Mouse (Mus musculus) cerebellum, adult 8-10 months (tissue): ENCODE data around the gene Stra8.

ENCODE experiments used
- DNase-seq: peaks from one replicate; pipeline ENCODE4 v3.0.0; 2022

The Stra8 gene

DNA sequence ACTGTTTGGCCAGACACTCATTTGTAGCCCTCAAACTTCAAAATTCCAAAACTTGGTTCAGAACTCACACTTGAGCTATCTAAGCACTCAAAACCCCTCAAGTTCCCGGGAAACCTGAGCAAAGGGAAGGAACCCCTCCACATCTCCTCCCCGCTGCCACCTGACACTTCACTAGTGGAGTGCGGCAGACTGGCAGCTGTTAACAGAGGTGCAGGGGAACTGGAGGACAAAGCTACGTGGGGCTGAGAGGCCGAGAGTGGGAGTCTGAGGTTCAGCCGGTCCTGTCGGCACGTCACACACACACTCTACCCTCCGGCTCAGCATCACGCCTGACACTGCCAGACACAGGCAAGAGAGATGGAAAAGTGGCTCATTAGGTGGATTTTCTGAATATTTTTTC lies 16.1 kb upstream of the Stra8 start:
- DNase-seq, result no peak

DNA sequence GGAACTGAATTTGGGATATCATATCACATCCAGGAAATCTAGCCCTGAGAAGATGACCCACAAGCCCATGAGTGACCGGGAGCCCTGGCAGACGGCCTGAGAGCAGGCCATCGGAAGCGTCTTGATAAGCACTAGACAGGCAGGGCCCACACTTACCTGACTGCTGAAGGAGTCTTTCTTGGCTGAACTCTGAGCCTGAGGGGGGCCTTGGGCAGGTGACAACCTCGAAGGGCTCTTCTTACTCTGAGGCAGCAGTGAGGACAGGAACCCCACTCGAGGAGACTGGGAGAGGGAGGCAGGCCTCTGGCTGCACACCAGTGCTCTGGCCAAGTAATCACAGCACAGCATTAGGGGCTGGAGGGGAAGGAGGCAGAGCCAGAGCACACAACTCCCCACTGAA lies 15.6 kb upstream of the Stra8 start:
- no peak for DNase-seq

DNA sequence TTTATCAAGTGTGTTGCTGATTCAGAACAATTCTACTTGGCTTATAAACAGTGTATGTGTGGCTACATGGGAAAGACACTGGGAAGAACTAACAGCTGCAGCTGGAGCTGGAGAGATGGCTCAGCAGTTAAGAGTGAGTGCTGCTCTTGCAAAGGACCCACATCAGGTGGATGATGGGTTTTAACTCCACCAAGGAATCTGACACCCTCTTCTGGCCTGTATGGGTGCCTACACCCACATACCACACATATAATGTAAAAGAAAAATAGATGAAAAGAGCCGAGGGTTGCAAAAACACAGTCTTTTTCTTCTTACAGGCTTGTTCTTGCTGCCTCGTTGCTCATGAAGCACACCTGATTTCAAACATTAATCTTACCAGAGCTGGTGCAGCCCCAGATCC lies 13.8 kb upstream of the Stra8 start:
- DNase-seq, result no peak

DNA sequence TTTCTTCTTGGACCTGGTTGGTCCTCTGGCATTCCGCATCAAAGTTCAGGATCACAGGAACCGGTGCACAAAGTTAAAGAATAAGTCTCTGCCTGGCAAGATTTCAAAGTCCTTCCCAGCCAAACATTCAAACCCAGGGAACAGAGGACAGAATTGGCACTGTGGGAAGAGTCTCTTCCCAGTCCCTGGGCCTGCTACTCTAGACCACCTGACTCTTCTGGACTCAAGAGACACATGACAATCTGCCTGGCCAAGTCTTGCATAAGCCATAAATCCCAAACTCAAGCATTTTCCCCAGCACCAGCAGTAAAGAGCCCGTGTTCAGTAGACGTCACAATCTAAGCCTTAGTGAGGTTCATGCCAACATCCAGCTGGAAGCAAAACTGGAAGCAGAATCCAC lies 13.3 kb upstream of the Stra8 start:
- DNase-seq, result no peak

DNA sequence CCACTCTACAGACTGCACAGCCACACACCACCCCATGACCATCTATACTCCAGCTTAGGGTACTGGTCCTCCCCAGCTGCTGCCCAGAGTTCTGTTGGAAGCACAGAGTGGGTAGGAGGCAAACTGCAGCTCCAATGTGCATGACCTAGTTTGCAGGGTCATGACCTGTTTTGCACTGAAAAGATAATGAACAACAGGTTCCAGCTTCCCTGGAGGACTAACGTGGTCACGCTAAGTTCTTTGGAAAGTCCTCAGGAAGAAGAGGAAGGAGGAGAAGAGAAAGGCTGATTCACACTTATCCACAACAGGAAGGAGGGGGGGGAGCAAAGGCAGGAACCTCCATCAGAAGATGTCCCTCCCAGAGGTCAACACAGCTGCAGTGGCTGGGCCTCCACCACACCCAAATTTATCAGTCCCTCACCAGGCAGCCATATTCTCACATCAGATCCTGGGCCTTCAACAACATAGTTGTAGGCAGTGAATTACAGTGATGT lies 12.8 kb upstream of the Stra8 start:
- DNase-seq, result no peak

DNA sequence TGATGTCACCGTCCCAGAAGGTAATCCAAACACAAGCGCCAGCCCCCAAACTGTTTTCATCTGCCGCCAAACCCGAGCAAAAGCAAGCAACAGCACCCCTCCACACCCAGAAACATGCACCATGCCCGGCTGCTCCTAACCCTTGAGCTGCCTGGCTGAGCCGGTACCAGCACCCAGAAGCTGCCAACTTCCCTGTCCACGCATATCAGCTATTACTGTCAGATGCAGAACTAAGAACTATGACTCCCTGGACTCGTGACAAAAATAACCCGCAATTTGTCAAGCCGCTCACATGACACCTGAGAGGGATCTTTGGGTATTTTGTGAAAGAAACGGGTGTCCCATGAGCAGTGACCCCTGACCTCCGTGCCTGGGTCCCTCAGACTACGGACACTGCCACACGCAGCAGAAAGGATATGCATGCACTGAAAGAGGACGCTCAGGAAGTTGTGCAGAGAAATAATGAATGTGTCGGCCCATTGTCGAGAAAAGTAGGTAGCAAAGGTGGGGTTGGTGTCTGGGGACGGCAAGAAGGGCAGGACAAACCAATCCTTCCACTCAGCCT lies 12.2 kb upstream of the Stra8 start:
- DNase-seq, result no peak

DNA sequence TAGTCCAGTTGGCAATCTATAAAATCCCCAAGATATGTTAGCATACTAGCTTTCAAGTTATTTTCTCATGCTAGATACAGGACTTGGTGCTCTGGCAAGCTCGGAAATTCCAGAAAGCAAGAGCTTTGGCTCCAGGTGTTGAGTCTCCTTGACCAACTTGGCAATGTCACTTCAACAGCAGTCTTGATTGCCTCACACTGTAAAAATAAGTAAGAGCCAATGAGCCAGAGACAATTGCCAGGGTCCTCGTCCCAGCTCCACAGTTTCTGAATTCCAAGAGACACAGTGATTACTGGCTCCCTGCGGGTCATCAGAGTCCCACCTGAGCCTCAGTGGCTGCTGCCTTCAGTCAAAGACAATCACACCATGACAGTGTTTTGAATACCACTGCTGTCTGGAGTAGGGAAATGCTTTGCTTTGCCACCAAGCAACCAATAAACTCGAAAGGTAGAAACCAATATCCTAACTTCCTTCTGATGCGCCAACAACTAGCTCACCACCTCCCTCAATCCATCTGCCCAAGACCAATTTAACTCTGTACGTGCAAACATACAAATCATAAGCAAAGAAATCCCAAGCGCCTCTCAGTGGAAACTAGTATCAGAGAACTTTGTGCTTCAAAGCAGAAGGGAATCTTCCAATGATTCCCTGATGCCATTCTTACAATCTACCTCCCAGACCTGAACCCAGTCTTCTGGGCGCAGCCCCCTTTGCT lies 10.2 kb upstream of the Stra8 start:
- DNase-seq, result no peak

DNA sequence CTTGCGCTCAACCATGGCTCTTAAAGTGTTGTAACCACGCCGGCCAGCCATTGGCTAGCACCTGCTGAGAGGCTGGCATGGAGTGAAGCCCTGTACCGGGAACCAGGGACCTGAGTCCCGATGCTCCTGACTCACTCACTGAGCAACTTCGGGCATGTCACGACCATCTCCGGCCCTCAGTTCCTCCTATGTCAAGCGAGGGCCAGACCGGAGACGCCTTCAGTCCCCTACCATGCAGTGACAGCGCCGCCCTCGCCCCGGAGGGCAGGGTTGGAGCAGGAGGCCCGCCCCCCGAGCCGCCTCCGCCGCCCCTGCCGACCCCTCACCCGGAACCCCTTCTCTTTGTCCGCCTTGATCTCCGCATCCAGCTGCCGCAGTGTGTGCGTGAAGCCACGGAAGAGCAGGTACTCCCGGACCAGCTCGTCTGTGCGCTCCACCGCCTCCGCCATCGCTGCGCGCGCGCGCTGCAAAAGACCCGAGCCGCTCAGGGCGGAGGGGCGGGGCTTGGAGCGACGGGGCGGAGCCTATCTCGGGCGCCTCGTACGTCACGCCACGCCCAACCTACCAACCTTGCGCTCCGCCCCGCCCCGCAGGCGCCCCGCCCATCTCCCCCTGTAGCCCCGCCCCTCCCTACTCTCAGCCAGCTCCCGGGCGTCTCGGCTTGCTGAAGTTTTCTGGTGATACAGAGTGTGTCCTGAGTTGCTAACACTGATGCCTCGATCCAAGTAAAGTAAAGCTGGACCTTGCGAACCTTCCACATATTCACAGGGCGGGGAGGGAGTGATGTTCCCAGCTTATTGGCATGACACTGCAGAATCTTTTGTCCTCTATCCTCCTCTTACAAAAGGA lies 9.4 kb upstream of the Stra8 start, which contains the start of gene Wdr91:
Gene Wdr91, minus strand, starts transcription at position 506 of the 849 bp plus-strand sequence.
- DNase-seq, result peak; percentile 92

DNA sequence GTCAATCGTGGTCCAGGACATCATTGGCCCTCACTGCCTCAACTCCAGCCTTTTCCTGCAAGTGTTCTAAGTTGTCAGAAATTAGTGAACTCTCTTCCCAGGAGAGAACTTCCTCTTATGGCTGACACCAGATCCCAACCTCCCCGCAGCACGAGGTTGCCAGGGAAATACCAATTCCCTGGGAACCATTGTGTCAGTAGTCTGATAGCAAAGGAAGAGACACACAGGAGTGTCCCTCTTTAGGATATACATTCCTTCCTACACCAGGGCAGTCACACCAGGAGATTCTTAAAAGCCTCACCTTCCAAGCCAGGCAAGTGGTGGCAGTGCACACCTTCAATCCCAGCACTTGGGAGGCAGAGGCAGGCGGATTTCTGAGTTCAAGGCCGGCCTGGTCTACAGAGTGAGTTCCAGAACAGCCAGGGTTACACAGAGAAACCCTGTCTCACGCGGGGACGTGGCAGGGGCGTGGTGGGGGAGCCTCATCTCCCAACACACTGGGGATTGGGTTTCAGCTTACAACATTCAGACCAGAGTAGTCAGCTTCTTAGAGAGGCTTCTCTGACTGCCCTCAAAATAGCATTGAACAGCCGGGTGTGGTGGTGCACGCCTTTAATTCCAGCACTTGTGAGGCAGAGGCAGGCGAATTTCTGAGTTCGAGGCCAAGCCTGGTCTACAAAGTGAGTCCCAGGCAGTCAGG lies 6.5 kb upstream of the Stra8 start:
- no peak for DNase-seq

DNA sequence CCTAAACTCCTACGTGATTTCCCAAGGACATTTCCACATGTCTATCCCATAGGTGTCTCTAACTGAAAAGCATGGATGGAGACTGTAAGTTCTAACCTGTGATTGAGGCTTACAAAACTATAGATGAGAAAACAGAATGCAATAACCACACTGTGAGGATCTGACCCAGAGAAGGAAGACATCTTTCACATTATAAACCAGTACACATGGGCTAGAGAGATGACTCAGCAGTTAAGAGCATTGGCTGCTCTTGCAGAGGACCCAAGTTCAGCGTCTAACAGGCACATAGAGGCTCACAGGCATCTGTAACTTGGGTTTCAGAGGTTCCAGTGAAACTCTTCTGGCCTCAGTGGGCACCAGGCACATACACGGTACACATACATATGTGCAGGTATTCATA lies 5.5 kb upstream of the Stra8 start:
- DNase-seq, result no peak

DNA sequence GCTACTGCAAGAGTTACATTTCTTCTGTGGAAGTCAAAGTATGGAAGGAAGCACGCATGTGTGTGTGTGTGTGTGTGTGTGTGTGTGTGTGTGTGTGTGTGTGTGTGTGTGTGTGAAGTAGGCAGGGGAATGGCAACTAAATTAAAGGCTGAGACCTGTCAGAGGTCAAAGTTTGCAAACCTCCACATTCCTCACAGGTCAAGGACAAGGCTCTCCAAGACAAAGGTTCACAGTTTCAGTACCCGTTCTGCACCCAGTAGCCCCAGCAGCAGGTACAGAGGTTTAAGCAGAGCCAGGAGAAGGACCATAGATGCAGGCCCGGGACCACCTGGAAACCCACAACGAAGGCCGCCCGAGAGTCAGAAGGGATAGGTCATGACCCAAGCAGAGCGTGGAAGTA lies 817 bp upstream of the Stra8 start:
- DNase-seq, result no peak

DNA sequence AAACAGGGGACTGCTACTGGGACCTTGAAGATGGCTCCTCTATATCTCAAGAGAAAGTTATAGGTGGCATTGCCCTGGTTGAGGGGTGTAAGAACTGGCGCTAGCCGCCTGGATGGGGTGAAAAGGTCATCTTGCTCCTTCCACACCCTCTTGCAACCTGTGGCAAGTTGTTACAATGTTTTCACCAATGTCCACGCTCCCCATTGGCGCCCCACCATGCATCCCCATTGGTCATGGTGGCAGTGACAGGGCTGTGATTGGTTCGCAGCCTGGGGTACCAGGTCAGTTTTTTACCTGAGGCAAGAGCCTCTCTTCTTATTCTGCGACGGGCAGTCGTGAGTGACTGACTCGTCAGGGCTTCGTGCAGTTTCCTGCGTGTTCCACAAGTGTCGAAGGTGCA lies 668 bp downstream of the Stra8 start:
- DNase-seq, result no peak

DNA sequence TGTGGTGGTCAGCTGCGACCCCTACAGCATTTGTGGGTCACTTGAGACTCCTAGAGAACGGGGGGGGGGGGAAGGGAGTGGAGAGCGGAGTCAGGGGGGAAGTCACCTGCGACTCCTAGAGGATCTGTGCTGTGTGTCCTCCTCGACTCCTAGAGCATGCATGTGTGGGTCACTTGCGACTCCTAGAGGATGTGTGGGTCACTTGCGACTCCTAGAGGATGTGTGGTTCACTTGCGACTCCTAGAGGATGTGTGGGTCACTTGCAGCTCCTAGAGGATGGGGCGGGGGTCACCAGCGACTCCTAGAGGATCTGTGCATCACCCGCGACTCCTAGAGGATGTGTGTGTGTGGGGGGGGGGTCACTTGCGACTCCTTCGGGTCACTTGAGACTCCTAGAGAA lies 2.0 kb downstream of the Stra8 start:
- DNase-seq, result no peak

DNA sequence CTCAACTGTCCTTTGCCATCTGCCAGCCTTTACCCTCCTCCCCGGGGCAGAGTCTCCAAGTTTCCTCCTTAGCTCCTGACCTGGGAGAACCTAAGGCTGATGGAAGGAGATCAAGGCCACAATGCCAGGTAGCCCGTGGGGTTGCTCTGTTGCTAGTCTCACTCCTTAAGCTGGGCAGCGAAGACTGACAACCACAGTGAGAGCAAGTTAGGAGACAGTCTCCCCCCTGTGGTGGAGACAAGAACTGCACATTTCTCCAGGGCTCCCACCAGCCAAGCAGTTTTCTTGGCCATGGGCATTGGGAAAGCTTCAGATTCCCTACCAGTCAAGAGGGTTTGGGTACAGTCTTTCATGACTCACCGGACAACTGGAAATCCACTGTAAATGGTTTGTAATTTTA lies 7.2 kb downstream of the Stra8 start:
- peak; percentile 65 for DNase-seq

DNA sequence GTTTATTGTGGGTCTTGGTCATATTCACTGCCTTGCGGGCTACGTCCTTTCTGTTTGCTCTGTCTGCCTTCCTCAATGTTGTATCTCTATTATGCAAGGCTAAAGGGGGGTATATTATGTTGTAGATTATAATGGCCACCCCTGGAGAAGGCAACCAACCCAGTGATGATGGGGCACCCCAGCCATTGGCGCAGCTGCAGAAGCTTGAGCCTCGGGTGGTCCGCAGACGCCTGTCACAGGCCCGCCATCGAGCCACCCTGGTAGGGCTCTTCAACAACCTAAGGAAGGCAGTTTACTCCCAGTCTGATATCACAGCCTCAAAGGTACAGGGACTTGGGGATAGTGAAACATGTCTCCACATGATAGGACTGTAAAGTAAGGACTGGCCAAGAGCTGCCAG lies 7.6 kb downstream of the Stra8 start:
- DNase-seq, result no peak

DNA sequence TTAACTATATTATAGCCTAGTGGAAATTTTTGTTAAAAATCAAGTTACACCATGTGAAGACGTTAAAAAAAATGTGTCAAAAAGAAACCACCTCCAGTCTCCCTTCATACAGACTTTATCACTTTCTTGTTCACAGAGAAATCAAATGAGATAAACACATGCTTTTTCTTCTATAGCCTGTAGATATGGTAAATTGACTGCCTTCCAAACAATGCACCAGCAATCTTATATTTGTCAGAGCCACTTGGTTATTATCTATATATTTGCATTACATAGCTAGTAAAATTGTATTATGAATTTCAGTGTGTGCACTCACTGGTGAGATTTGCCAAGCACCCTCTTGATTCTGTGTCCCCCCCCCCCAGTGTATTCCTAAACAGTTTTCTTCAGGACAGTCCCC lies 12.7 kb downstream of the Stra8 start:
- no peak for DNase-seq

DNA sequence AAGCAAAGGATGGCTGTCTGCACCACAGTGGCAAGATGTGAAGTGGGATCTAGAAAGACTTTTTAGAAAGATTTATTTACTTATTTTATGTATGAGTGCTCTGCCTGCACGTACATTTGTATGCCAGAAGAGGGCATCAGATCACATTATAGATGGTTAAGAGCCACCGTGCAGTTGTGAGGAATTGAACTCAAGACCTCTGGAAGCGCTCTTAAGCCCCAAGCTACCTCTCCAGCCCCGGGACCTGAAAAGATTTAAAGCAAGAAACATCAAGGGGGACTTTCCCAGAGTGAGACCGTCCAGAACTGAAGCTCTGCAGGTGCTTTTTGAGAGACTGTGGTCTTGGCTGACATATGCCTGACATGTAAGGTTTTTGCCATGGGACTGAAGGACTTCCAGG lies 16.8 kb downstream of the Stra8 start:
- DNase-seq, result no peak

DNA sequence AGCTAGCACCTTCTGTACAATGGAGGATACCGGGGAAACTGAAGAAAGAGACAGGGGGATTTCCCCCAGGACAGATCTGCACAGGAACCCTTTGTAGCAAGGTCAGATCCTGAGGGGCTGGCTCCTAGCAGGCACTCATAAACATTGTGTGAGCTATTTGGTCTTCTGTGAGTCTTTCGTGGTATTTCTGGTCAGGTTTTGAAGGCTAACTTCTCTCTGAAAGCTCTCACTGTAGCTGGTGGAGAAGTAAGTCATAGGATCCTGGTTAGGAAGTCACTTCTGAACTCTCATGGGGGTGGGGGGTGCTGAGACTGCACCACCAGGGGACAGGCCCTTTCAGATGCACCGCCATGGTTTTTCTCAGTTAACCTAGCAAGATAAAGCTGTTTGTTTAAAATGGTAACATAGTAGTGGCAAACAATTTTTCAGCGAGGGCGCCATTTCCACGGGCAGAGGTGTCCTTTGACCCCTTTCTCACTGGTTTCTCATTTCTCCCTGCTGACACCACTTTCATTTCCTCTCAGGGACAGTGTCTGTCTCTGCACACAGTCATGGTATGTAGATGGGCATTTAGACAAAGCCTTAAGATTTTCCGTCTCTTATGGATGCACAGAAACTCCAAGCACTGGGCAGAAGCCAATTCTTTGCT lies 18.4 kb downstream of the Stra8 start:
- DNase-seq, result no peak

DNA sequence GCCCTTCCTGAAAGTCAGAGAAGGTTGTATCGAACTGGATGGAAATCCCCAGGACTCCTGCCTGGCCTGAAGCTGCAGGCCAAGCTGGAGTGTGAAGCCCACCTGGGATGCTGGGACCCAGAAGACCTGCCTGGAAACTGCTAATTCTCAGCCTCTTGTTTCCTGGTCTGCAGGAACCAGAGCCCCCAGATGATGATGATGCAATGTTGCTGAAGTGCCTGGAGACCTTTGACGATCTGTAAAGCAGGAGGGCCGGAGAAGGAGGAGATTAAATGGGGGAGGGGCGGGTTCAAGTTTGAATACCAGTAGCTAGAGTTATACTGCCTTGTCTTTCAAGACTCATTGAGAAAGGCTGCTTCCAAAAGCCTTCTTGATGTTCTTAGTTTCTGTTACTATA lies 19.0 kb downstream of the Stra8 start:
- no peak for DNase-seq

DNA sequence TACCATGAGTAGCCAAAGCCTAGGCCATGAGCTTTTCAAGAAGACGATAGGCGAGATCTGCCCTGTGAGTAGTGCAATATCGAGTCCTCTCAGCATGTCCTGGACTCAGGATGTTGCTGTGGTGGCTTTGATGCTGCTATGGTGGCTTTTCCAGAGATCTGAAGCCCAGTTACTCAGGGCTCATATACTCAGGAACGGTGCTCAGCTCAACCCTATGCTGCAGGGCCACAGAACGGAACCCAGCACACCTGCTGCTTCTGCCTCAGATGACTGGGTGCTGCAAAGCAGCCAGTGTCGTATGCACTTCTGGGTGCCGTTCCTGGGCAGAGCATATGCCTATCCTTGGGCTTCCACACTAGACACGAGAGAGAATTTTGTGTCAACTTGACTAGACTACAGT lies 19.5 kb downstream of the Stra8 start:
- DNase-seq, result no peak

DNA sequence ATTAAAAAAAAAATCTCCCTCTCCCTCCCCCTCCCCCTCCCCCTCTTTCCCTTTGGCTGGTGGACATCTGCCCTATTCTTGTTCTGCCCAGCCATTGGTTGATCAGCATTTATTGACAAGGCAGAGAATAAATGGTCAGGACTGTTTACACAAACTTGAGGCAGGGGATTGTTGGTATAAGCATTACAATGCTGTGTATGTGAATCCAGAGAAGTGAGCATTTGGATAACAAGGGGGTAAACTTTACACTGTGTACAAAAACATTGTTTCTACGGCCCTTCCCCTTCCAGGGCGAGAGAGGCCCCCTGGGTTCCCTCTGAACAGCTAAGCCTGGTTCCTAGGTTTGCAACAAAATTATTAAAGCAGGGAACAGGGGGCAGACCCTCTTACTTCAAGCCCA lies 21.5 kb downstream of the Stra8 start:
- no peak for DNase-seq

DNA sequence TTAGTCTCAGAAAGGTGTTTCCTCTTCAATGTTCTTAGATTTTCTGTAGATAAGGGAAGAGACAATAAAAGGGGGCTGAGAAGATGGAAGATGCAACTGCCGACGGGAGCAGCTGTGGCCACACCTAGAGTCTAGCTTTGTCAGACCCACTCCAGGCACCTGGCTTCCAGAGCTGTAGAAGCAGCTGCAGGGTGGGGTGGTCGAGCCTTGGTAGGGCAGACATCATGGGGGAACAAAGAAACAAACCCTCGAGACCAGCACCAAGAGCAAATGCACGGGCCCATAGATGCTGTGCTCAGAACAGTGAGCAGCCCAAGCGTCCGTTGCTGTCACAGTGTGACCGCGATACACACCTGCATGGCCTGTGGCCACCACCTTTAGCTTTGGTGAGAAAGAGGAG lies 22.5 kb downstream of the Stra8 start:
- no peak for DNase-seq

DNA sequence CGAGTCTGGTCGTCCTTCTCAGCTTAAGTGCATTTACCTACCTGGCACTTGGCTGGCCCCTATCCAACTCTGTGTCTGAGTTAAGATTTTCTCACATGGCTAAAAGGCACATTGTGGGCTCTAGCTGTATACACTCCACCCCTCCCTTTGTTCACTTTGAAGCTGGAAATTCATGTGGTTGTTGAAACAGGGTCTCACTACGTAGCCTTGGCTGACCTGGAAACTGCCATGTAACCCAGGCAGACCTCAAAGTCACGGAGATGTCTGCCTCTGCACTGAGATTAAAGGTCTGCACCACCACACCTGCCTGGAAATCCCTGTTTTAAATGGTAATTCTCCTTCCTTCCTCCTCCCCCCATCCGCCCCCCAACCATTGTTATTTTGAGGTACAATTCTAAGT lies 23.5 kb downstream of the Stra8 start:
- no peak for DNase-seq
